Mouse (Mus musculus) urinary bladder, postnatal 14 days (tissue): ENCODE results near the gene Rps18.
A peak's percentile ranks its signal among the peaks of the same experiment; 100 is the strongest.
"Not testable (repeated sequence)": the region's sequence is repeated elsewhere in the genome, so short reads cannot be mapped to it uniquely, and the experiment has no call there.

ENCODE experiments used
- DNase-seq: peaks from one replicate; pipeline ENCODE4 v3.0.0; 2021; ENCODE audit warnings: low spot score

Rps18 gene

DNA sequence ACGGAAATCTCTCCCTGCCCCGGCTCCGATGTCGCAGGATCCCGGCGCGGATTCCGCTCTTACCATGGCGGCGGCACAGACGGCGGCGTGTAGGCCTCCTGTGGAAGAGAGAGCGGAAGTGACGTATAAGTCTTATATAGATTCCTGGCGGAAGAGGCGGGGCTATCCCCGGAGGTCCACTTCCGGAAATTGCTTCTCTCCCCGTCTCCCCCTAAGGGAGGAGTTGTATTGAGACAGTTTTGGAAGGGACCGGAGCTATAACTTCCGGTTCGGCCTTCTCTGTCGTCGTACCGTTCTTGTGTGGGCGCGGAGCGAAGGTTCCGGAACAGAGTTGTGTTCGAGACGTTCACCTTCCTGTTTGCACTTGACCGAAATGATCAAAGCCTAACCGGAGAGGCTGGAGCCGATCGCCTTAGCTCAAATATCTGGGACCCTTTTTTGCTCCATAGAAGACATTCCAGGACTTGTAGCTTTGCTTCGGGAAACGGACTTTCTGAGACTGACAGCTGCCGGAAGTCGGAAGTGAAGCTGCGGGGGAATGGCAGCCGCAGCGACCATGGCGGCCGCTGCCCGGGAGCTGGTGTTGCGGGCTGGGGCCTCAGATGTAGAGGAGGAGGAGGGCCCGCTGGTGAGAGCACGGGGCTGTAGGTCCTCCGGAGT is at the start of gene Rps18, which contains the start of gene Vps52:
Rps18 (minus strand) TSS at position 447 of the 660 bp plus-strand sequence.
Vps52 (plus strand) TSS at position 258 of the 660 bp plus-strand sequence.
- DNase-seq = peak; percentile 95

- peak; percentile 41 for DNase-seq
Measured at GRCm38 (mm10) chr17:34003426-34003825, 47.6 kb upstream of the Rps18 start.

DNA sequence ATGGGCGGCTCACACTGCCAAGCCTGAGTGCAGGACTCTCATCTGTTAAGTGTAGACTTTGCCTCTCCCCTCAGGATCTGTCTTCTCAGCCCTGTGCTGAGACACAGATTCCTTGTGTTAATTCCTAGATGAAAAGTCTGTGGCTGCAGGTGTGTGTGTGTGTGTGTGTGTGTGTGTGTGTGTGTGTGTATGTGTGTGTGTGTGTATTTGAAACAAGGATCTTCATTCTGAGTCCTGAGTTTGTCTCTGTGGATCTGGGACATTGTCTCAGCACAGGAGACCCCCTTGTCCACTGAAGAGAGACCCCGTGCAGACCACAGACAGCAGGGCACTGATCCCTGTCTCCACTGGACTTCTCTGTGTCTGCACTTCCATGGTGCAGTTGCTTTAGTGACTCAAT is 45.0 kb upstream of the Rps18 start:
- DNase-seq = not testable (repeated sequence)

GRCm38 (mm10) chr17:34000150-34000537 is 44.3 kb upstream of the Rps18 start, which contains the start of gene H2-K1:
Gene H2-K1 (minus strand): TSS chr17:34000347.
- peak; percentile 92 for DNase-seq

- no peak for DNase-seq
Measured at GRCm38 (mm10) chr17:33999341-34000149, 43.7 kb upstream of the Rps18 start.

- DNase-seq = not testable (repeated sequence)
Measured at GRCm38 (mm10) chr17:33998697-33999096, 42.9 kb upstream of the Rps18 start.

GRCm38 (mm10) chr17:33997025-33997424 is 41.2 kb upstream of the Rps18 start:
- not testable (repeated sequence) for DNase-seq

DNA sequence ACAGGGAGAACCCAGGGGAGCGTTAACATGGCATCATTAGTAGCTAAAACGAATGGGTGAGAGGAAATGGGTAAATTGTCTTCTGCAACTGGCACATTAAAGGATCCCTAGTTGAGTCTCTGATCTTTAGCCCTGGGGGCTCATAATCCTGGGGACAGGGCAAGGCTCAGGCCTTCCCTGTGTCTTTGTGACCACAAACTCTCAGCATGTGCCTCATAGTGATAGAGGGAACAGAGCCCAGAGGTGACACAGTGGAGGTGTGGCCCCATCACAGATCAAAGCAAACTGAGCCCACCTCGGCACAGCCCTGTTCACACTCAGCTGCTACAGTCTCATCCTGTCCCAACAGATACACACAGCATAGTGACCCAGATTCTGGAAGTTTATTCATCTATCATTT is 39.9 kb upstream of the Rps18 start:
- DNase-seq = no peak

GRCm38 (mm10) chr17:33994959-33995358 is 39.2 kb upstream of the Rps18 start:
- DNase-seq = no peak

DNA sequence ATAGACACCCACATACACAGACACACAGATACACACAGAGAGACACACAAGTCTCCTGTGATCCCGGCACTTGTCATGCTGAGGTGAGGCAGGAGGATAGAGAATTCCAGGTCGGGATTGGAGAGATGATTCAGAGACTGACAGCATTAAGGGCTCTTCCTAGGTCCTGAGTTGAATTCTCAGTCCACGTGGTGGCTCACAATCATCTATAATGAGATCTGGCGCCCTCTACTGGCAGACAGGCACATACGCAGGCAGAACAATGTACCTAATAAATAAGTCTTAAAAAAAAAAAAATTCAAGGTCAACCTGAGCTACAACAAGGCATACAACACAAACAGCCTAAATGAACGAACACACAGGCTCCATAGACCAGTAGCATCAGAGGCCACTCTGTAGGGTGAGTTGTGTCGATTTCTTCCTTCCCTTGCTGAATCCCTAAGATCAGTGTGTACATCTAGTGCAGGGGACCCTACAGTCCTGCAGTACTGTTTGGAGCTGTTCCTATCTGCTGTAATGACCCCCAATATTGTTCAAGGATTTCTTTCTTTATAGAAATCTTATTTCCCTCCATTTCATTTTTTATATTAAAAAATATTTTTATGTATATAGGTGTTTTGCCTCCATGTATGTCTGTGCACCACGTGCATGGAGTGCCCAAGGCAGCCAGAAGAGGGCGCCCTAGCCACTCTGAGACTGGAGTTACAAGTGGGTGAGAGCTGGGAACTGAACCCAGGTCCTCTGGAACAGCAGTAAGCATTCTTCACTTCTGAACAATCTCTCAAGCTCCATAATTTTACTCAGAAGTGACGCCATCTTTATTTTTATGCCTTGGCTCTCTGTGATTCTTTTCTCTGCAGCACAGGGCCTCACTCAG is 36.2 kb upstream of the Rps18 start:
- peak; percentile 60 for DNase-seq

DNA sequence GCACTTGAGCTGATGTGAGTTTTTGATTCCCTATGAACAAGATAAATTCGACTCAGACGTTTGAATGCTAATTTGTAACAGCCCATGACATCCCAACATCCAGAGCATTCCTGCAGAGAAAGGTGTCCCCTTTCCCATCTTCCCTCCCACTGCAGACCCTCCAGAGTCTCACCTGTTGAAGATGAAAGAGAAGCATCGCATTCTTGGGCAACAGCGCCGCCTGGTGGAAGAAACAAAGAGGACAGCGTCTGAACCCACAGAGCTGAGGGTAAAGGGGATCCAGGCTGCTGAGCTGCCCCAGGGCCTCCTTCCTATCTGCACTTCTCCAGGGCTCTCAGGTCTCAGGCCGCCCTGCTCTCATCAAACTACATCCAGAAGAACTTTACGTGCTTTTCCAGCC is 26.3 kb upstream of the Rps18 start:
- peak; percentile 67 for DNase-seq

DNA sequence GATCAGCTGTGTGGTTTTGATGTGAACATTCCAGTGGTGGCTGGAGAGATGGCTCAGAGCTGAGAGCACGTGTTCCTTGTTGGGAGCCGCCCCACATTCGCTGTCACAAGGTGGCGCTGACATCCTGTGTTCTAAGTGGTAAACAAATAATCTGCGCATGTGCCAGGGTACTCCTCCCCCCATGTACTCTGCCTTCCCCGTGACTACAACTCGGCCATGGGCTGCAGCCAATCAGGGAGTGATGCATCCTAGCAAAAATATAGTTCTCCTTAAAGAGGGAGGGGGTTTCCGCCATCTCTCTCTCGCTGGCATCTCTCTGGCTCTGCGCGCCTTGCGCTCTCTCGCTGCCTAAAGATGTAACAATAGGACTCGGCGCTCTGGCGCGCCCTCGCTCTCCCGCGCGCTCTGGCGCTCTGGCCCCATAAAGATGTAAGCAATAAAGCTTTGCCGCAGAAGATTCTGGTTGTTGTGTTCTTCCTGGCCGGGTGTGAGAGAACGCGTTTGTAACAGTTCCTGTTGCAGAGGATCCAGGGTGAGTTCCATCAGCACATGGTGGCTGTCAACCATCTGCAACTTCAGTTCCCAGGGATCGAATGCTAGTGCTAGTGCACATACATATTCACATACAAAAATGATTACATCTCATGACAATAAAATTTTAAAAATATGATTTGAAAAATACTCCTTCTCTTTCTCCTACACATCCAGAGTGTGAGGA is 25.6 kb upstream of the Rps18 start:
- peak; percentile 88 for DNase-seq

- DNase-seq = no peak
Measured at GRCm38 (mm10) chr17:33980181-33981035, 24.6 kb upstream of the Rps18 start.

- DNase-seq = no peak
Measured at GRCm38 (mm10) chr17:33979512-33980050, 23.8 kb upstream of the Rps18 start.

- DNase-seq = peak; percentile 75
Measured at GRCm38 (mm10) chr17:33978631-33979031, 22.8 kb upstream of the Rps18 start.

- DNase-seq = no peak
Measured at GRCm38 (mm10) chr17:33977861-33978557, 22.2 kb upstream of the Rps18 start.

- no peak for DNase-seq
Measured at GRCm38 (mm10) chr17:33973572-33973971, 17.8 kb upstream of the Rps18 start.

DNA sequence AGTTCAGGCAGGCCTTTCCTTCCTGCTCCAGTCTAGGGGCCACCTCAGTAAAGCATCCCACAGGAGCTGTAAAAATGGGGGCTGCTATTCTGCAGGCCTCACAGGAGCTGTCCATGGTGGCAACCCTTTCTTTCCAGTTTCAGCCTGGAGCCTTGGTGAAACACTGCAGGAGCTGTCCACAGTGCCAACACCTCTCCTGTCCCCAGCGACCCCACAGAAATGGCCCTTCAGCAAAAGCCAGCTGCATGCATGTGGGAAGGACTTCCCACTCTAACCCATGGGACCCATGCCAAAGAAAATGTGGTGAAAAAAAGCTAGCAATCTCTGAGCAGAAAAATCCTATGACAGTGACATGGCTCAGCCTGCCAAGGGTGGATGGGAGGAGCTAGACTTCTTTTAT is 16.9 kb upstream of the Rps18 start:
- DNase-seq = no peak

DNA sequence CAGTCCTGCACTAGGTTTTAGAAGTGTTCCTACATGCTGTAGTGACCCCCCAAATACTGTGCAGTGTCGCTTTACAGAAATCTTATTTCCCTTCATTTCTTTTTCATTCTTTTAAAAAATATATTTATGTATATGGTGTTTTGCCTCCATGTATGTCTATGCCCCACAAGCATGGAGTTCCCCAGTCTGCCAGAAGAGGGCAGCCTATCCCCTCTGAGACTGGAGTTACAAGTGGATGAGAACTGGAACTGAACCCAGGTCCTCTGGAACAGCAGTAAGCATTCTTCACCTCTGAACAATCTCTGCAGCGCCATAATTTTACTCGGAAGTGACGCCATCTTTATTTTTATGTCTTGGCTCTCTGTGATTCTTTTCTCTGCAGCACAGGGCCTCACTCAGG is 13.6 kb upstream of the Rps18 start:
- no peak for DNase-seq

GRCm38 (mm10) chr17:33968927-33969326 is 13.1 kb upstream of the Rps18 start:
- DNase-seq = no peak
